Mouse (Mus musculus) kidney, adult 2 months (tissue): ENCODE results near the gene Fam192a.

Experiments
- CTCF ChIP-seq: fragments of 200-500 bp; conservative IDR thresholded peaks from 2 replicates; pipeline ENCODE4 v1.5.1; 2011; ENCODE audit warnings: low read depth, mild to moderate bottlenecking, control low read depth, low read length, moderate library complexity, mixed read lengths; ENCODE audit not compliant: insufficient read depth, insufficient read length
- POLR2A ChIP-seq: fragments of 200-500 bp; IDR thresholded peaks from one replicate; pipeline ENCODE4 v1.6.1; 2011; ENCODE audit warnings: low read depth, low read length, control low read depth

- TF ChIP-seq CTCF = no peak
- TF ChIP-seq POLR2A = no peak
These were observed 40.1 kb upstream of the Fam192a start for GRCm38 (mm10) chr8:94641938-94642337.
